Mouse (Mus musculus) layer of hippocampus, postnatal 36 days (tissue): ENCODE data around the gene Gtf2b. TPM values are rescaled to one million over a fixed set of nuclear protein-coding genes. Genes with fewer than 3 reads are reported as not detected.

Source experiments
- DNase-seq, 2 experiments: peaks; one replicate each; pipeline ENCODE4 v3.0.0; 2022
- total RNA-seq, 2 experiments: library from RNA; stranded (reverse); gene quantifications; 2 replicates each; pipeline ENCODE4 v1.2.3; 2021

Gene Gtf2b
- total RNA-seq, 2 experiments from 2014 or later, result 41.1 to 42.9 TPM

- no peak for DNase-seq
Measured at GRCm38 (mm10) chr3:142817506-142817905, 52.7 kb downstream of the Gtf2b start.

DNA sequence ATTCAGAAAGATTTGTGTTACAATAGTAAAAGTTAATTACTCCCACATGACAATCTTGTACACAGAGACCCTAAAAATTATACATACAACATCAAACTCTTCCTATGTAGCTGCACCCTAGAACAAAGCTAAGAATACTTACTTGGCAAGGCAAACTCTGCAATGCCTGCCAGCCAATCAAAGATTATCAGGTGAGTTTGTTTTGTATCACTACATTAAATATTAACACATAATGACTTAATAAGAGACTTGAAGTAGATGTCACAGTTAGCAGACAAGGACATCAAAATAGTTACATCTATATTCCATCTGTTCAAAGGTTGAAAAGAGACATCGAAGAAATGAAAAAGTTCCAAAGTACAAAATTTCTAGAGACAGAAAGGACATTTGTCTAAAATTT, 58.8 kb downstream of the Gtf2b start:
- no peak for DNase-seq

DNA sequence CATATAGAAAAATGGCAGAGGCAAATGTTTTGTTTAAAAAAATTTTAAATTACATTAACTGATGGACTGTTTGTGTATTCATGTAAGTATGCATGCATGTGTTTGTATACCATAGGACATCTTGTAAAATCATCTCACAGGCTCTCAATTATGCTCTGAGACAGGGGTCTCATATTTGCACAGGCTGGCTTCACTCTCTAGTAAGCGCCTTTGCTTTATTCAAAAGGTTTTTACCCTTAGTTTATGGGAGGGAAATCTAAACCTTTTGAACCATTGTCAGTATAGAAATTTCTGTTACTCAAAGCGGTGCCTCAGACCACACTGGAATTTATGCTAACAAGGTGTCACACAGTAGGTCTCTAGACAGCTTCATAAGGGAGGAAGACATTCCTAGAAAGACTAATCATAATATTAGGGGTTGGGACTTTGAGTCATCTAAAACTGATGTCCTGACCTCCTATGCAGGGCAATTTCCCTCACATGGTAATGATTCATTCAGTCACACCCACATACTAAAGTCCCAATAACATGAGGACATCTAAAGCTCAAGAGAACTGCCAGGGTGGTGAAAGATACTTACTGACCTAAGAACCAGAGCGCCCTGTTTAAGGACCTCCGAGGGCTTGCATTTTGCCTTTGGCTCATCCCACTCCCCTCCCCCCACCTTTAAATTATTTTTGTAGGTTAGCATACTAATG, 61.8 kb downstream of the Gtf2b start:
- DNase-seq, result no peak

DNA sequence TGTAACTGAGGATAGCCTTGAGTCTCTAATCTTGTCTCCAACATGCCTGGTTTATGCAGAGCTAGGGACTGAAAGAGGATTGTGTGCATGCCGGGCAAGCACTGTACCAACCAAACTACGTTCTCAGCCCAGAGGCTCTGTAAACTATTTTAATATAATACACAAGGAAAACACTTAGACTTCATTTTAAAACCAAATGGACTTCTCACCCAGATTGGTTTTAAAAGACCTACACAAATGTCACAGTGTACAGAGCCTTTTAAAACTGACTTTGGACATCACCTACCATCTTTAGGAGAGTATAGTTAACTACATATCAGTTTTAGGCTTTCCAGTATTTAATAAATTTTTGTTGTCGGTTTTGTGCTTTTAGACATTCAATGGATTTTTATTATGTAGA, 68.1 kb downstream of the Gtf2b start:
- DNase-seq, result no peak

Other genes with a start within 250 kb of the Gtf2b start
- 1 to 10 TPM; 2.3 to 2.4 TPM for gene Gbp7, start 234.7 kb upstream of the Gtf2b start, total RNA-seq
- 1 to 10 TPM; 4.2 to 6.2 TPM for gene Gbp3, start 205.0 kb upstream of the Gtf2b start, total RNA-seq
- gene Gbp2b, start 170.2 kb upstream of the Gtf2b start, total RNA-seq, result not detected
- 1 to 10 TPM; 1.6 to 3.3 TPM for gene Gbp2, start 144.4 kb upstream of the Gtf2b start, total RNA-seq
- gene Kyat3, start 64.0 kb upstream of the Gtf2b start, total RNA-seq, result 1 to 10 TPM; 4.5 to 5.3 TPM
- gene Pkn2, start 117.0 kb downstream of the Gtf2b start, total RNA-seq, result 10 to 100 TPM; 30.5 to 36.9 TPM